Mouse (Mus musculus) ES-E14 (cell line): ENCODE measurements at regions not wholly inside any gene's neighbourhood (a gene's known extent, or its start where the extent isn't known, plus 50 kb on each side); places are given as distances from the start of the nearest gene placed in this dataset.

Source experiments
- DNase-seq: peaks from one replicate; pipeline ENCODE4 v3.0.0-alpha.2; 2013; ENCODE audit warnings: low read depth, low spot score
- H3K27ac ChIP-seq: 2 replicates; pipeline ENCODE4 v1.5.1; 2012; ENCODE audit warnings: low read depth, mild to moderate bottlenecking, low read length, moderate library complexity, mixed read lengths; ENCODE audit not compliant: poor library complexity, insufficient read depth, severe bottlenecking
- H3K36me3 ChIP-seq: 2 replicates; pipeline ENCODE4 v1.6.1; 2012; ENCODE audit warnings: mild to moderate bottlenecking, low read length, moderate library complexity, mixed read lengths; ENCODE audit not compliant: control insufficient read depth, poor library complexity, insufficient read depth, severe bottlenecking
- H3K4me1 ChIP-seq, 2 experiments: fragments of 150-350 bp in 1 of 2; sonication (generic) in 1 of 2; 2 replicates each; pipeline ENCODE4 v1.6.1; 2012; ENCODE audit warnings: low read length in 2 of 2, mild to moderate bottlenecking in 1 of 2, mixed read lengths in 1 of 2; ENCODE audit not compliant: control insufficient read depth in 2 of 2, insufficient read depth in 2 of 2, poor library complexity in 1 of 2
- H3K4me3 ChIP-seq, 2 experiments: fragments of 150-350 bp in 1 of 2; sonication (generic) in 1 of 2; 2 replicates each; pipeline ENCODE4 v1.5.1; 2012; ENCODE audit warnings: low read length in 2 of 2, low read depth in 1 of 2, mild to moderate bottlenecking in 1 of 2, mixed read lengths in 1 of 2; ENCODE audit not compliant: insufficient read depth in 1 of 2, poor library complexity in 1 of 2, severe bottlenecking in 1 of 2
- H3K9ac ChIP-seq: 2 replicates; pipeline ENCODE4 v1.6.1; 2012; ENCODE audit warnings: low read depth, mild to moderate bottlenecking, low read length, mixed read lengths; ENCODE audit not compliant: poor library complexity, insufficient read depth, severe bottlenecking
- H3K9me3 ChIP-seq: fragments of 150-350 bp; sonication (generic); 2 replicates; pipeline ENCODE4 v1.6.1; 2012; ENCODE audit warnings: low read depth, mild to moderate bottlenecking, low read length; ENCODE audit not compliant: control insufficient read depth, insufficient read depth
- CHD2 ChIP-seq: IDR thresholded peaks from 2 replicates; pipeline ENCODE4 v1.6.1; 2014; ENCODE audit warnings: mild to moderate bottlenecking, low read depth, low read length, inconsistent platforms
- HCFC1 ChIP-seq: IDR thresholded peaks from 2 replicates; pipeline ENCODE4 v1.6.1; 2012; ENCODE audit warnings: low read length, inconsistent platforms, borderline replicate concordance; ENCODE audit not compliant: insufficient read depth
- MAFK ChIP-seq: IDR thresholded peaks from 2 replicates; pipeline ENCODE4 v1.6.1; 2014; ENCODE audit warnings: mild to moderate bottlenecking, low read depth, low read length, inconsistent platforms; ENCODE audit not compliant: insufficient read depth
- ZC3H11A ChIP-seq: IDR thresholded peaks from 2 replicates; pipeline ENCODE4 v1.6.1; 2012; ENCODE audit warnings: low read depth, mild to moderate bottlenecking, inconsistent platforms, low read length, borderline replicate concordance
- ZNF384 ChIP-seq: IDR thresholded peaks from 2 replicates; pipeline ENCODE4 v1.6.1; 2012; ENCODE audit warnings: low read depth, low read length, inconsistent platforms
- in situ Hi-C, 2 experiments: fragments of 600-800 bp; cut with MboI; formaldehyde crosslinking; loops; one replicate each; pipeline ENCODE4 v1.15.1; 2025; ENCODE audit warnings: low sequenced_read_pairs in 2 of 2, inconsistent platforms in 1 of 2; ENCODE audit not compliant: unreplicated experiment in 2 of 2

DNA sequence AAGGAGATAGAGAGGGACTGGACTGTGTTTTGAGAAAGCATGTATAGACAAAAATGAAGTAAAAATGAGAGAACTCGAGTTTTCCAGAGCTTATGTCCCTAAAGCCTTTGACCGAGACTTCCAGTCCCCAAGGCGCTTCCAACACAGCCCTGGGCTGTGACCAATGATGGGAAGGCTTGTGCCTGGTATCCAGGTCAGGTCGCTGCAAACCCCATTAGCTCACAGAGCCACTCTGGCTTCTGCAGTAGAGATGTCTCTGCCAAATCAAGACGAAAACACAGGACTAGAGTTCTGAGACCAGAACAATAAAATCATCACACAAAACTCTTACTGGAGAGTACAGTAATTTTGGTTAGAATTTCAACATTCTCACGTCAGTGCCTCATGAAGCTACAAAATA is 218.5 kb upstream of the Zfp637 start:
- TF ChIP-seq ZC3H11A (no peak), CHD2 (no peak), HCFC1 (no peak), ZNF384 (no peak), MAFK (no peak)
- Histone ChIP-seq H3K9me3 (no peaks in the 10 kb centered on the region), H3K9ac (no peak overlapping the region), H3K4me3 (no peak overlapping the region), H3K27ac (no peak overlapping the region), H3K36me3 (no peaks in the 10 kb centered on the region), H3K4me1 (no peaks in the 10 kb centered on the region)
- in situ Hi-C loops, result no loop called here
- no peak for DNase-seq

DNA sequence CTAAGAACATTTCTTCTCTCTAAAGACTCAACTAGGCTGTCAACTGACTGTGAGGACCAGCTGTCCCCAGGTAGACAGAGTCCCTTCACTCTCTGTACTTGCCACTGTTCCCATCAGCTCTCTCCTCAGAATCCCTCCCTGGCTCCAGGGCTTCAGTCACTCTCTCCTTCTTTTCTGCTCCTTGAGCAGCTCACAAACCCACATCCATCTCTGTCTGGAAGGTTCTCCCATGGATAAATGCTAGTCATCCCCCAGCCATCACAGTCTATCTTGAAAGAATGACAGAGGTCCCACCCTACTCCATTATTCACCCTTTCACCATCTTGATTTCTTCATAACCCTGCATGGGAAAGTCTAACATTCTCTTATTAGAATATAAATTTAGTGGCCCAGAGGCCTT is 218.0 kb upstream of the Zfp637 start:
- in situ Hi-C loops, result no loop called here
- H3K4me3 ChIP-seq, result no peak overlapping the region
- DNase-seq, result no peak
- H3K9ac ChIP-seq, result no peak overlapping the region
- no peak overlapping the region for H3K27ac ChIP-seq
- no peaks in the 10 kb centered on the region for H3K9me3 ChIP-seq
- no peaks in the 10 kb centered on the region for H3K4me1 ChIP-seq
- no peaks in the 10 kb centered on the region for H3K36me3 ChIP-seq
- TF ChIP-seq CHD2 (no peak), ZC3H11A (no peak), ZNF384 (no peak), HCFC1 (no peak), MAFK (no peak)

DNA sequence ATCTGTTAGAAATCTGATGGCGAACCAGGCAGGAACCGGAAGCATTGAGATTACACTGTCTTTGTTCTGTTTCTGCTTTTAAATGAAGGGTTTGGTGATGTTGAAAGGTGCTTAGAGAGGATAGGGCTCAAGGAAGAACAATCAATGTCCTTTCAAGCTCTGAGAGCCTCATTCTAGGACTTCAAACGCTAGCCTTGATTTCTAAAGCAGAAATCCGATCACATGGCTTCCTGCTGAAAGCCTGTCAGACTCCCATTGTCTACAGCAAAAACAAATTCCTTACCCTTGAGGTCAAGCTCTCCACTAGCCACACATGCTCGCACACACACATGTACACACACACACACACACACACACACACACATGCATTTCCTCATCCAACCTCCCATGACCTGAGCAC is 215.3 kb upstream of the Zfp637 start:
- H3K9ac ChIP-seq, result no peak overlapping the region
- no peaks in the 10 kb centered on the region for H3K9me3 ChIP-seq
- no peak overlapping the region for H3K4me3 ChIP-seq
- H3K36me3 ChIP-seq, result no peaks in the 10 kb centered on the region
- in situ Hi-C loops, result no loop called here
- no peak overlapping the region for H3K27ac ChIP-seq
- TF ChIP-seq ZNF384 (no peak), HCFC1 (no peak), MAFK (no peak), ZC3H11A (no peak), CHD2 (no peak)
- no peak for DNase-seq
- no peaks in the 10 kb centered on the region for H3K4me1 ChIP-seq

DNA sequence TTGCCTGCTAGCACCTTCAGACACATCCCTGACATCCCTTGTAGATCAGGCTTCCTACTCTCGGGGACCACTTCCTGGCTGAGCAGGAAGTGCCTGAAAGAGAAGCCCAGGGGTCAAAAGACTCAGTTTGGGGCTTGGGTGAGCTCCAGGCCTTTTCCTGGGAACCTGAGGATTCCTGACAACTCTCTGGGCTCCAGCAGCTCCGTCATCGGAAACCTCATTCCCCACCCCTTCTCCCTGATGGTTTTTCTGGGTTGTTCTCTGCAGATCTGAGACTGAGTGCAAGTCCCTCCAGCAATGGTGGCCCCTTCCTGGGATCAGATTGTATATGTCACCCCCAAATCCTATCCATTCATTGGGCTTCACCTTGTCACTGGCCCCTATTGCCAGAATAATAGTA is 213.5 kb upstream of the Zfp637 start:
- no peaks in the 10 kb centered on the region for H3K9me3 ChIP-seq
- TF ChIP-seq ZC3H11A (no peak), HCFC1 (no peak), ZNF384 (no peak)
- in situ Hi-C loops, result no loop called here
- DNase-seq, result no peak
- no peak overlapping the region for H3K27ac ChIP-seq
- H3K9ac ChIP-seq, result no peak overlapping the region
- H3K36me3 ChIP-seq, result no peaks in the 10 kb centered on the region
- H3K4me1 ChIP-seq, result no peaks in the 10 kb centered on the region
- no peak overlapping the region for H3K4me3 ChIP-seq

DNA sequence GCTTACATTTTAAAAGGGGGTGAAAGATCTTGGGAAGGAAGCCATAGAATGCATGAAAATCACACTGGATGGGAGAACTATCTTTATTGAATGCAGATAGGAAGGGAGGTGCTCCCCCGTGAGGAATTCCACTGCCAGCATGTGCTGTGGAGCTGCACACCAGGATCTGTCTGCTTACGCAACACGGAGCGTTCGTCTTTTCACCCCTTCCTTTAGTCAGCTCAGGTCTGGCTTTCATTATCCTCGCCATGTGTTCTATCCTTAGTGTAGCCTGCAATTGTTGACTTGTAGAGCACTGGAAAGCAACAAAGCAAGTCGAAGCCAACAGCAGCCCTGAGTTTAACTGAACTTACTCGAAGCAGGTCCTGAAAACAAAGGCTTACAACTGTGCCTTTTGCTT is 194.4 kb upstream of the Zfp637 start:
- Histone ChIP-seq H3K4me1 (no peaks in the 10 kb centered on the region), H3K9me3 (no peaks in the 10 kb centered on the region), H3K36me3 (no peaks in the 10 kb centered on the region), H3K9ac (no peak overlapping the region), H3K4me3 (no peak overlapping the region), H3K27ac (no peak overlapping the region)
- TF ChIP-seq HCFC1 (no peak), CHD2 (no peak), ZC3H11A (no peak), MAFK (no peak), ZNF384 (no peak)
- in situ Hi-C loops, result no loop called here
- no peak for DNase-seq
